In genomic region chr13:91223587-91224437, GRCm38 (mm10) we compare ENCODE assay signal across 8 mouse cellular contexts. TPM values are rescaled to one million over a fixed set of nuclear protein-coding genes. Genes with fewer than 3 reads are reported as not detected.
DNase-seq lines count a peak whose midpoint lies in the region; ATAC-seq lines count a peak whose summit lies in the region.

Atg10 (minus strand) TSS chr13:91223968.

- peak within 1 kb of the TSS; percentile 95 for H3K27ac ChIP-seq in brown adipose tissue, adult 24 weeks (replicated peaks; ENCODE audit: low read depth, low read length)
- peak within 1 kb of the TSS; percentile 79 to 94 for H3K27ac ChIP-seq in heart, embryonic 14.5 days (replicated peaks in 1 of 2; ENCODE audit: control insufficient read depth in 1 of 2, insufficient read depth in 1 of 2, low read depth in 2 of 2, low read length in 2 of 2)
- H3K27ac ChIP-seq in liver, embryonic 13.5 days: peak within 1 kb of the TSS; percentile 78
- peak within 1 kb of the TSS; percentile 95 for H3K27ac ChIP-seq in stomach, embryonic 16.5 days (ENCODE audit: low read length)

- no peaks in the 10 kb centered on the region for H3K27me3 ChIP-seq in heart, embryonic 14.5 days (ENCODE audit: control insufficient read depth, insufficient read depth, low read length)
- H3K27me3 ChIP-seq in liver, embryonic 13.5 days: no peaks in the 10 kb centered on the region
- no peaks in the 10 kb centered on the region for H3K27me3 ChIP-seq in stomach, embryonic 16.5 days (ENCODE audit: control insufficient read depth, insufficient read depth, low read length)

- H3K4me1 ChIP-seq in brown adipose tissue, adult 24 weeks (ENCODE audit: control insufficient read depth, insufficient read depth, insufficient read length, low read length): no peaks in the 10 kb centered on the region
- H3K4me1 ChIP-seq in heart, embryonic 14.5 days (ENCODE audit: control insufficient read depth in 2 of 2, insufficient read depth in 2 of 2, low read length in 2 of 2): peaks cover 2 to 5% of the 10 kb centered on the region in 2 experiments; a peak in 2 of 4 replicates
- H3K4me1 ChIP-seq in liver, embryonic 13.5 days (replicated peaks): peaks cover 21% of the 10 kb centered on the region
- H3K4me1 ChIP-seq in stomach, embryonic 16.5 days (ENCODE audit: control insufficient read depth, insufficient read depth, low read length): 0 out of 2 replicates have a peak, but pooled peaks cover 4% of the 10 kb centered on the region

- ATAC-seq in heart, embryonic 14.5 days (ENCODE audit: insufficient number of reproducible peaks, insufficient read depth, low FRiP score, low read depth): peak; percentile 96
- peak; percentile 99 for ATAC-seq in liver, embryonic 13.5 days (ENCODE audit: low read depth)
- ATAC-seq in stomach, embryonic 16.5 days (ENCODE audit: insufficient read depth, low FRiP score): peak; percentile 99

- peak within 1 kb of the TSS; percentile 70 for H3K9ac ChIP-seq in heart, embryonic 14.5 days (ENCODE audit: low read length)
- peak within 1 kb of the TSS; percentile 82 for H3K9ac ChIP-seq in liver, embryonic 13.5 days
- peak within 1 kb of the TSS; percentile 94 for H3K9ac ChIP-seq in stomach, embryonic 16.5 days (ENCODE audit: low read length)

- H3K4me3 ChIP-seq in brown adipose tissue, adult 24 weeks (ENCODE audit: insufficient read depth, low read depth, low read length): peak within 1 kb of the TSS; percentile 84
- H3K4me3 ChIP-seq in heart, embryonic 14.5 days (ENCODE audit: control insufficient read depth in 1 of 2, insufficient read depth in 1 of 2, low read depth in 1 of 2, low read length in 2 of 2): peak within 1 kb of the TSS; percentile 49 to 80
- H3K4me3 ChIP-seq in liver, embryonic 13.5 days (replicated peaks): peak within 1 kb of the TSS; percentile 73
- H3K4me3 ChIP-seq in stomach, embryonic 16.5 days (replicated peaks; ENCODE audit: low read length): peak within 1 kb of the TSS; percentile 81

- under 1% methylated on average over 53 of the region's 55 CpGs for WGBS in heart, embryonic 14.5 days
- under 1% methylated on average over 54 of the region's 55 CpGs for WGBS in liver, embryonic 13.5 days (ENCODE audit: insufficient replicate concordance)
- 2% methylated on average over 55 of the region's 55 CpGs for WGBS in stomach, embryonic 16.5 days

- no peaks in the 10 kb centered on the region for H3K9me3 ChIP-seq in heart, embryonic 14.5 days (ENCODE audit: control insufficient read depth, low read length)
- no peaks in the 10 kb centered on the region for H3K9me3 ChIP-seq in liver, embryonic 13.5 days (replicated peaks)
- H3K9me3 ChIP-seq in stomach, embryonic 16.5 days (replicated peaks; ENCODE audit: control insufficient read depth, low read length): no peaks in the 10 kb centered on the region

- DNase-seq in CD4-positive, CD25-positive, alpha-beta regulatory T cell, adult 2 months (ENCODE audit: low read depth, low spot score): peak; percentile 99
- DNase-seq in fat pad, adult 2 months (ENCODE audit: extremely low read depth, low read depth, low spot score): peak; percentile 36
- DNase-seq in kidney, postnatal 14 days: peak; percentile 95
- peak; percentile 91 for DNase-seq in liver, embryonic 13.5 days
- DNase-seq in neural tube, embryonic 10.5 days (ENCODE audit: extremely low spot score, low spot score): peak; percentile 95

- H3K36me3 ChIP-seq in heart, embryonic 14.5 days (ENCODE audit: control insufficient read depth, insufficient read depth, low read length): no peaks in the 10 kb centered on the region
- H3K36me3 ChIP-seq in liver, embryonic 13.5 days: no peaks in the 10 kb centered on the region
- no peaks in the 10 kb centered on the region for H3K36me3 ChIP-seq in stomach, embryonic 16.5 days (ENCODE audit: control insufficient read depth, insufficient read depth, low read length)

- H3K4me2 ChIP-seq in heart, embryonic 14.5 days (ENCODE audit: low read length): peak within 1 kb of the TSS; percentile 60
- H3K4me2 ChIP-seq in liver, embryonic 13.5 days: peak within 1 kb of the TSS; percentile 81
- peak within 1 kb of the TSS; percentile 61 for H3K4me2 ChIP-seq in stomach, embryonic 16.5 days (ENCODE audit: low read depth, low read length)

RNA-seq across cellular contexts. Expression of gene Atg10, which starts in this region (rescaled TPM):
- 41.9 and 46.5 TPM in 2 replicates for polyA plus RNA-seq in brown adipose tissue, adult 24 weeks (2012; ENCODE audit: insufficient read depth, insufficient read length, missing spikeins)
- polyA plus RNA-seq in heart, embryonic 14.5 days (2014; fragmentation: Nextera tagmentation; extraction: Ambion mirVana): 30.7 and 36.4 TPM in 2 replicates
- polyA plus RNA-seq in liver, embryonic 13.5 days (2015; fragmentation: Nextera tagmentation; extraction: Ambion mirVana): 4.1 and 4.3 TPM in 2 replicates
- polyA plus RNA-seq in stomach, embryonic 16.5 days (2015; fragmentation: Nextera tagmentation; extraction: Ambion mirVana): 15.1 and 15.2 TPM in 2 replicates

Comparison
In these comparisons a context has a peak if more than half of its experiments do, and no peak if none do; other contexts are left out.
1. Peak in every context shown above with its lines: DNase-seq, ATAC-seq, H3K4me3 ChIP-seq and H3K27ac ChIP-seq.
2. DNase-seq: peak in every context shown above with its lines; median percentile 99 in CD4-positive, CD25-positive, alpha-beta regulatory T cell, adult 2 months; 95 in kidney, postnatal 14 days; 95 in neural tube, embryonic 10.5 days; 91 in liver, embryonic 13.5 days; 36 in fat pad, adult 2 months.